Mouse (Mus musculus) gastrocnemius, adult 8-10 months (tissue): ENCODE results near the gene Surf4. TPM values are rescaled to one million over a fixed set of nuclear protein-coding genes. Genes with fewer than 3 reads are reported as not detected.
A peak's percentile ranks its signal among the peaks of the same experiment; 100 is the strongest.
"Not testable (repeated sequence)": the region's sequence is repeated elsewhere in the genome, so short reads cannot be mapped to it uniquely, and the experiment has no call there.

Experiments used
- DNase-seq, 2 experiments: peaks; one replicate each; pipeline ENCODE4 v3.0.0; 2022; ENCODE audit warnings: low spot score in 2 of 2
- total RNA-seq, 4 experiments: library from RNA; stranded (reverse); gene quantifications; 2 replicates each; pipeline ENCODE4 v1.2.4; 2022

Gene Surf4
- total RNA-seq, 4 experiments from 2014 or later, result 76.1 to 81.4 (median 79.4) TPM

DNA sequence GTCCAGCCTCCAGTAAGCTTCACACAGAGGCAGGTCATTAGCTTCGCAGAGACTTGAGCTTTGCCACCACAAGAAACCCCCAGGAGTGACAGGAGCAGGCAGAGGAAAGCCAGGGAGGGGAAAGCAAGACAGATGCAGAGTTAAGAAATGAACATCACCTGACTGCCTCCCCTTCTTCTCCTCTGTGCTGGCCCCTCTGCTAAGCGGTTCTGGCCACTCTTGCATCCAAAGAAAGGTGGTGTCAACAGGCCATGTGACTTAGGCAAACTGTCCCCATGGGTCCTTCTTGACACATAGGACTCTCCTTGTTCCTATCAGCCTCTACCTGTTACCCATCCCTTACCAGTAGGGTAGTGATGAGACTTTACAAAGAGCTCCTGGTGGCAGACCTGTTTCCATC, 27.8 kb downstream of the Surf4 start:
- no peak for DNase-seq

DNA sequence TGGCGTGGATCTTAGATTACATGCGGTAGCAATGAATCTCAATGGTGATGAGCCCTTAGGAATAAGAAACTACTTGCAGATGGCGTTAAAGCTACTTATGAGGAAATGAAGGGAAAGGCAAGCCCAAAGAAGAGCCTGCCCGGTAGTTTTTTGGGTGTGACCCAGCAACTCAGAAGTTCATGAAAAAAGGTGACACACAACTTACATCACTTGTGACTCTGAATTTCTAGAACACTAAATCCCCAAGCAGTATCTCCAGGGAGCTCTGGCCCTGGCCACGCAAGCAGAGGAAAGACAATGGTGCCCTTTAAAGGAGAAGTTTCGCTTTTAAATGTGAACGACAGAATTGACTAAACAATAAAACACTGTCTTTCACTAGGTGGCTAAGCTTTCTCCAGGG, 30.4 kb downstream of the Surf4 start:
- DNase-seq, result no peak

DNA sequence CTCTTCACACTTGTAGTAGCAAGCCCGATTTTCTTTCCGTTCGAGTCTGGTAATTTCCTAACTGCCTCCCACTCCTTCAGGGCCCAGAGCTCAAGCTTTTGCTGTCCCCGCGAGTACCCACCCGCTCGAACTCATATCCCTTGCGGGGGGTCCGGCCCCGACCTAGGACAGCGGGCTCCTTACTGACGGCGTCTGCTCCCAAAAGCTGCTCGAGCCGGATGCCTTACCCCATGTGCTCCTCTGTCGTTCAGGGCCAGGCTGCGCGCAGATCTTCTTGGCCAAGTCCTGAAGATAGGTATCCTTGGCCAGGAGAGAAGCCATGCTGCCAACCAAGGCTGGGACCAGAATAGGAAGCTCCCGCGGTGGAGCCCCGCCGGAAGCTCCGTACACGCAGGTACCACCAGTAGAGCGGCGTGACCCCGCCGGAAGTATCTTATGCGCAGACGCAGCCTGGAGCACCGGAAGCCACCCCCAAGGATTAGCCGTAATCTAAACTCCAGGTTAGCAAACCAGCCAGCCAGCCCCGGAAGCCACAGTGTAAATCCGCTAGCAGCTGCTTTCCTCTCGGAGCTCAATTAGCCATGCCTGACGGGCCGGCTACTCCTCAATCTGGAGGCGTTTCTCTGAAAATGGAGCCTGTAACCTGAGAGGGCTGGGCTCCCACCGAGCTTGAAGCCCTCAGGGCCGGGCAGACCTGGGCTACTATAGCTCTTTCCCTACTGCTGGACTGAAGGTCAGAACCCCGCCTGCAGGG, 31.1 kb downstream of the Surf4 start, which contains the start of gene Surf6:
Gene Surf6 (minus strand): TSS at position 413 of the 754 bp plus-strand sequence.
- DNase-seq, result peak; percentile 87 to 94

DNA sequence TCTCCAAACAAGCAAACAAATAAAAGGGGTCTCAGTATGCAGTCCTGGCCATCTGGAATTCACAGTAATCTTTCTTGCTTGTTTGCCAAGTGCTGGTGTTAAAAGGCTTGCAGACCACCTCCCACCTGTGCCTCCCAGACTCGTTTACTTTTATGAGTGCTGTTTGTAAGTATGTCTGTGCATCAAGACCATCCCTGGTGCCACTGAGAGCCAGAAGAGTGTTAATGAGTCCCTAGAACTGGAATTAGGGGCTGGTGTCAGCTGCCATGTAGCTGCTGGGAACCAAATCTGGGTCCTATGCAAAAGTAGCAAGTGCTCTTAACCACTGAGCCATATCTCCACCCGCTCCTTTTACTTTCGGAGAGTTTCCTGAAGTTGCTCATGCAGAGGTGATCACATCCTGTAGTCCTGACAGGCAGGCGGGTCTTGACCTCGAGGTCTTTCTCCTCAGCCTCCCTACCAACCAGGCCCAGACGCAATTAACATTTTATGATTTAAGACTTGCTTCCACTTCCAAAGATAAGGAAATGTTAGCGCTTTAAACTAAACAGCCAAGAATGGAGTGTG, 31.8 kb downstream of the Surf4 start:
- no peak for DNase-seq

DNA sequence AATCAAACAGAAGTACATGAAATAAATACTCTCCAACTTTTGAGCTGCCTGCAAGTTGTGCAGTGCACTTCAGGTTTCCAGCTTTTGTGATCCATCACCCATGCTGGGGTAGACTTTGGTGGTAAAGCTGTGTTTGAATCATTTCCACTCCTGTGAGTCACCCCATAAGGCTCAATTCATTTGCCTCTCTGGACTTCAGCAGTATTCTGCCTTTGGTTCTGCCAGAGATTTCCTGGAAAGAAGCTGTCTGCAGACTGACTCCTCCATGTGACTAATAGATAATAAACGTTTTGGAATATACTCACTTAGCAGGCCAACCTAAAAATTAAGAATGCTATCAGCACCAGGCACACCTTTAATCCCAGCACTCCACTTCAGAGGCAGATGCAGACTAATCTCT, 33.0 kb downstream of the Surf4 start:
- DNase-seq, result no peak

DNA sequence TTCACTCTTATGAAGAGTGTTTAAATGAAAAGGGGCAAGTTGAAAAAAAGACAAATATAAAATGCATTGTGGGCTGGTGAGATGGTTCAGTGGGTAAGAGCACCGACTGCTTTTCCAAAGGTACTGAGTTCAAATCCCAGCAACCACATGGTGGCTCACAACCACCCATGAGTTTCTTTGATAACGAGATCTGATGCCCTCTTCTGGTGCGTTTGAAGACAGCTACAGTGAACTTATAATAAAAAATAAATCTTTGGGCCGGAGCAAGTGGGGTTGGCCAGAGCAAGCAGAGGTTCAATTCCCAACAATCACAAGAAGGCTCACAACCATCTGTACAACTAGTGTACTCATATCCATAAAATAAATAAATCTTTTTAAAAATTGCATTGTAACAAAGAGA, 37.8 kb downstream of the Surf4 start:
- DNase-seq, result no peak

DNA sequence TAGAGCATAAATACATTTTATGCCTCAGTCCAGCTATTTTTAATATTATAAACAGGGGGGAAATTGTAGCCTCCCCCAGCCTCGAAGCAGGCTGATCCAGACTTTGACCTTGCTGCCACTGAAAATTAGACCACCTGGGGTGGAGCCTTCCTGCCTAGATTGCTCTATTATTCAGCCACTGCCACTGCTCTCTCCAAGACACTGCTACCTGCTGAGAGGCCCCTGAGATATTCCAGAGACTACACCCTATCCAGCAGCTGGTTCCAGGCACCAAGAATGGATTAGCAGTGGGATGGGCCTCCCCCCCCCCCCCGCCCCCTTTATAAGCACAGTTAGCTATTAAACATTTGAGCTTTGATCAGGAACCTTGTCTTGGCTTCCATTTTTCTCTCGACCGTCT, 47.6 kb downstream of the Surf4 start:
- DNase-seq, result not testable (repeated sequence)

DNA sequence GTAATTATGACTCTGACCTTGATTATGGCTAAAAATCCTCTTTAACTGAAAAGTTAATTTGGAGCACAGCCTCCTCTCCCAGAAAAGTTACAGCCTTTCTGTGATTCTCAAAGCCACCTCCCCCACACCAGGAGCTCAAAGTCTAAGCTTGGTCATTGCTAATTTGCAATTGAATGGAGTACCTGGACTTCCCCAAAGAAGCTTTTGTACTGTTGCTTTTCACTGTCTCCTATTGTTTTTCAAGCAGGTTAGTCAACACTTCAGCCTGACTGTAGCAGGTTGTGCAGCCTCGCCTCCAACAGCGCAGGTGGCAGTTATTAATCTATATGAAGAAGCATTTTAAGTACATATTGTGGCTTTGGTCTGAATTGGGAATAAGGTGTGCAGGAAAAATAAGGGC, 48.2 kb downstream of the Surf4 start:
- DNase-seq, result not testable (repeated sequence)

DNA sequence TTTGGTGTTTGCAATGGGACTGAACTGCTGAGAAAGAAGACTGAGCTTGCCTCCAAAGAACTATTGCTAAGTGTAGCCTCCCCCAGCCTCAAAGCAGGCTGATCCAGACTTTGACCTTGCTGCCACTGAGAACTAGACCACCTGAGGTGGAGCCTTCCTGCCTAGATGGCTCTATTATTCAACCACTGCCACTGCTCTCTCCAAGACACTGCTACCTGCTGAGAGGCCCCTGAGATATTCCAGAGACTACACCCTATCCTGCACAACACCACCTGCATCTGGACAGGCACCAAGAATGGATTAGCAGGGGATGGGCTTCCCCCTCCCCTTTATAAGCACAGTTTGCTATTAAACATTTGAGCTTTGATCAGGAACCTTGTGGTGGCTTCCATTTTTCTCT, 55.2 kb downstream of the Surf4 start:
- DNase-seq, result no peak

DNA sequence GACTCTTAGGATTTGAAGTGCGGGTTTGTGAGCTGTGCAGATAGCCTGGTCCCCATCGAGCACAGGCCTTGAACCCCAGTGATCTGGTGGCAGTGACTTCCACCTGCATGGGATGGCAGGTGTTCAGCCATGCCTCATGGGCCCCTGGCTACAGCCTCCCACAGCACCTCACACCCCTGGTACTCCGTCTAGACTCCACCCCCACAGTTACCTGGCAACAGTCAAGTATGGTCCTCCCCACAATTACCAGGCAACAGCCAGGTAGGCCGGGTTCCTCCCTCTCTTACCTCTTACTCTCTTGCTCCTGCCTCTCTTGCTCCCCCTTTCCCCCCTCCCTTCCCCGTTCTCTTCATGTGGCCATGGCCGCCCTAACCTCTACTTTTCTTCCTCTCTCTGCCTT, 63.1 kb downstream of the Surf4 start:
- no peak for DNase-seq

Other genes starting within 250 kb of the Surf4 start
- not detected for gene Abo, start 68.9 kb downstream of the Surf4 start, total RNA-seq
- 10 to 100 TPM in 3 of 4 experiments, 1 to 10 TPM in 1; 9.5 to 12.1 (median 11.6) TPM for gene Surf6, start 31.0 kb downstream of the Surf4 start, total RNA-seq
- 10 to 100 TPM; 13.9 to 18.2 (median 14.5) TPM for gene Med22, start 23.3 kb downstream of the Surf4 start, total RNA-seq
- gene Rpl7a, start 23.2 kb downstream of the Surf4 start, total RNA-seq, result 100 to 1,000 TPM; 250 to 326 (median 272) TPM
- gene Surf2, start 17.6 kb downstream of the Surf4 start, total RNA-seq, result 10 to 100 TPM in 3 of 4 experiments, 1 to 10 TPM in 1; 9.5 to 14.7 (median 13.0) TPM
- gene Surf1, start 17.4 kb downstream of the Surf4 start, total RNA-seq, result 10 to 100 TPM; 36.3 to 50.3 (median 43.0) TPM
- gene Stkld1, start 119 bp upstream of the Surf4 start, total RNA-seq, result not detected
- 10 to 100 TPM; 11.0 to 15.8 (median 14.4) TPM for gene Rexo4, start 30.5 kb upstream of the Surf4 start, total RNA-seq
- not detected for gene Adamts13, start 39.5 kb upstream of the Surf4 start, total RNA-seq
- gene Cacfd1, start 76.0 kb upstream of the Surf4 start, total RNA-seq, result 10 to 100 TPM; 38.2 to 45.6 (median 39.4) TPM
- under 1 TPM in 1 of 4 experiments, not detected in 3; 0.15 TPM for gene Slc2a6, start 94.1 kb upstream of the Surf4 start, total RNA-seq
- under 1 TPM in 1 of 4 experiments, not detected in 3; 0.48 TPM for gene Mymk, start 138.3 kb upstream of the Surf4 start, total RNA-seq
- gene Adamtsl2, start 145.5 kb upstream of the Surf4 start, total RNA-seq, result 1 to 10 TPM in 3 of 4 experiments, under 1 TPM in 1; 0.99 to 2.2 (median 1.5) TPM
- under 1 TPM in 1 of 4 experiments, not detected in 3; 0.08 TPM for gene Fam163b, start 208.6 kb upstream of the Surf4 start, total RNA-seq
- not detected for gene Dbh, start 231.3 kb upstream of the Surf4 start, total RNA-seq